Mouse (Mus musculus) midbrain, embryonic 15.5 days (tissue): ENCODE measurements at regions not wholly inside any gene's neighbourhood (a gene's known extent, or its start where the extent isn't known, plus 50 kb on each side); places are given as distances from the start of the nearest gene placed in this dataset.

Source experiments
- ATAC-seq: fragments of 200-750 bp; cut with Nextera tagmentation; replicated peaks from 2 replicates; pipeline ENCODE4 v1.8.0; 2017; ENCODE audit warnings: moderate TSS enrichment
- H3K27ac ChIP-seq: fragments of 300-500 bp; sonication (generic); 2 replicates; pipeline ENCODE4 v1.5.1; 2015; ENCODE audit warnings: mild to moderate bottlenecking, inconsistent platforms
- H3K27me3 ChIP-seq: fragments of 300-500 bp; sonication (generic); replicated peaks from 2 replicates; pipeline ENCODE4 v1.6.1; 2015; ENCODE audit warnings: inconsistent platforms
- H3K36me3 ChIP-seq: fragments of 300-500 bp; sonication (generic); replicated peaks from 2 replicates; pipeline ENCODE4 v1.6.1; 2015; ENCODE audit warnings: inconsistent platforms
- H3K4me1 ChIP-seq: fragments of 300-500 bp; sonication (generic); 2 replicates; pipeline ENCODE4 v1.6.1; 2015; ENCODE audit warnings: inconsistent platforms
- H3K4me2 ChIP-seq: fragments of 300-500 bp; sonication (generic); 2 replicates; pipeline ENCODE4 v1.6.1; 2015; ENCODE audit warnings: inconsistent platforms, mild to moderate bottlenecking, moderate library complexity
- H3K4me3 ChIP-seq: fragments of 300-500 bp; sonication (generic); 2 replicates; pipeline ENCODE4 v1.5.1; 2015; ENCODE audit warnings: mild to moderate bottlenecking, inconsistent platforms
- H3K9ac ChIP-seq: fragments of 300-500 bp; sonication (generic); 2 replicates; pipeline ENCODE4 v1.6.1; 2015; ENCODE audit warnings: mild to moderate bottlenecking, inconsistent platforms
- H3K9me3 ChIP-seq: fragments of 300-500 bp; sonication (generic); 2 replicates; pipeline ENCODE4 v1.6.1; 2016; ENCODE audit warnings: inconsistent platforms
- WGBS: fragments of 180-500 bp; shearing (Covaris S2); methylation state at CpG from one replicate; pipeline ENCODE4 v1.1.7; 2015; ENCODE audit warnings: mixed read lengths; 5-methylcytosine and 5-hydroxymethylcytosine counted together

DNA sequence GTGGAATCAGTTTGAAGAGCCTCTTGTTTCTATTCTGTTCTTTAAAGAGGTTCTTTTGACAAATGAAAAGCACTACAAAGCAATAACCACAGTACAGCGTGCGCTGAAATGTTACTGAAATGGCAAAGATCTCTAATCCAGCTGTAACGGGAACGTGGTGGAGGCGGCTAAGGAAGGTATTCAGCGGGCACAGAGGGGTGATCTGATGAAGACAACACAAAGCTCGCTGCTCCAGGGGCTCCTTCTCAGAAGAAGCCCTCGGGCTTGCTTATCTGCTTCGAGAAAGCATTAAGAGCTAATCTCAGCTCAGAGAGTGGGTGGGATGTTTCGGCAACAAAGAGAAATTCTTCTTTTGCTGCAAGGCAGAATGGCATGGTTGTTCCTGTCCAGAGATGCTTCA, 258.2 kb upstream of the Arrdc4 start:
- Histone ChIP-seq H3K27me3 (no peaks in the 10 kb centered on the region), H3K9ac (no peak overlapping the region), H3K4me1 (no peaks in the 10 kb centered on the region), H3K4me3 (no peak overlapping the region), H3K36me3 (no peaks in the 10 kb centered on the region), H3K9me3 (no peaks in the 10 kb centered on the region), H3K27ac (no peak overlapping the region), H3K4me2 (no peak overlapping the region)
- WGBS, result 37% methylated on average over 10 of the region's 10 CpGs
- no peak for ATAC-seq

DNA sequence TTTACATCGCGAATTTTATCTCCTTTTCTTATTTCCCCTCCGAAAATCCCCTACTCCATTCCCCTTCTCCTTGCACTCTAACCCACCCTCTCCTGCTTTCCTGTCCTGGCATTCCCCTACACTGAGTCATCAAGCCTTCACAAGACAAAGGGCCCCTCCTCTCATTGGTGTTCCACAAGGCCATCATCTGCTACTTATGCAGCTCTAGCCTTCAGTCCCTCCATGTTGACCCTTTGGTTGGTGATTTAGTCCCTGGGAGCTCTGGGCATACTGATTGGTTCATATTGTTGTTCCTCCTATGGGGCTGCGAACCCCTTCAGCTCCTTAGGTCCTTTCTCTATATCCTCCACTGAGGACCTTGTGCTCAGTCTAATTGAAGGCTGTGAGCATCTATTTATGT, 239.0 kb upstream of the Arrdc4 start:
- ATAC-seq, result no peak
- Histone ChIP-seq H3K4me1 (peaks cover 4% of the 10 kb centered on the region; the same call in 1 of the 2 replicates), H3K27me3 (no peaks in the 10 kb centered on the region), H3K4me3 (no peak overlapping the region), H3K4me2 (no peak overlapping the region), H3K36me3 (no peaks in the 10 kb centered on the region), H3K9me3 (no peaks in the 10 kb centered on the region), H3K9ac (no peak overlapping the region), H3K27ac (no peak overlapping the region)
- WGBS, result 94% methylated on average over 4 of the region's 4 CpGs

DNA sequence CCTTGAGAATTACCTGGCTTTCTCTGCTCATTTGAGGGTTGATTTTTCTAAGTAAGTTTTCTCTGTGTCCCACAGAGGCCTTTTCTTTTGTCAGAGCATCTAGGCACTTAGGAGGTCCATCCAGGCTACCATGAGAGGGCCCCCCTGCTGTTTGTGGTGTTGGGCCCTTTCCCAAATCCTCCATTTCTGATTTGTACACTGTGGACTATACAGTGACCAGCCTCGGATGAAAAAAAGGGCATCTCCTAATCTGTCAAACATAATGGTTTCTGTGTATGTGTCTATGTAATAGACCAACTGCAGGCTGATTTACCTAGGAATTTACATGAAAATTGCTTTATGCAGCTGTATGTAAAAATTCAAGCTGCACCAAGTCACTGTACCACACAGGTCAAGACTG, 234.9 kb upstream of the Arrdc4 start:
- H3K27me3 ChIP-seq, result no peaks in the 10 kb centered on the region
- no peak overlapping the region for H3K4me2 ChIP-seq
- ATAC-seq, result no peak
- no peaks in the 10 kb centered on the region for H3K9me3 ChIP-seq
- H3K27ac ChIP-seq, result no peak overlapping the region
- no peaks in the 10 kb centered on the region for H3K36me3 ChIP-seq
- peaks cover 4% of the 10 kb centered on the region; the same call in 1 of the 2 replicates for H3K4me1 ChIP-seq
- H3K4me3 ChIP-seq, result no peak overlapping the region
- no peak overlapping the region for H3K9ac ChIP-seq
- WGBS, result 27% methylated on average over 1 of the region's 1 CpGs

DNA sequence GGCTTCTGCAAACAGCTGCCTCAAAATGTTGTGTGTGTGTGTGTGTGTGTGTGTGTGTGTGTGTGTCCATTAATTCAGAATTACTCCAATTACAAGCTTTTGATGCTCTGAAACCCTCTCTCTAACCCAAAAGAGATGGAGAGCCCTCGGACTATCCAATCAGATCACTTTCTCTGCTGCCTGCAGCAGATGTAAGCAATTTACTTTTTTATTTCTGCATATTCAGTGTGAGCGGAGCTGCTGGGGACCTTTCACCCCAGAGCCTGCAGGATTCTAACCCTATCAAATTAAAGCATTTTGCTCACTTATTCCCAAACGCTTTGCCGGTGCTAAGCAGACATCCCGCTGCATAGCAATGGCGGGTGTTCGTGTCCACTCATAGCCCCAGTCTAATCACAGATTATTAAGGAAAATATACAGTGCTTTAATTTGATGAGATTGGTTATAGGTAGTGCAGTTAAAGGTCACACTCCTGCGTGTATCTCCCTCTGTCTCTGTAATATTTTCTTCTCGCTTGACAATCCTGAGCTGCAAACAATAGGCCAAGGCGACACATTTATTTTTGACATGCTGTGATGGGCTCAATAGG, 234.0 kb upstream of the Arrdc4 start:
- H3K27me3 ChIP-seq, result no peaks in the 10 kb centered on the region
- no peak for ATAC-seq
- no peak overlapping the region for H3K4me3 ChIP-seq
- no peaks in the 10 kb centered on the region for H3K9me3 ChIP-seq
- no peaks in the 10 kb centered on the region for H3K36me3 ChIP-seq
- H3K27ac ChIP-seq, result no peak overlapping the region
- WGBS, result 66% methylated on average over 10 of the region's 10 CpGs
- H3K9ac ChIP-seq, result no peak overlapping the region
- H3K4me1 ChIP-seq, result peaks cover 4% of the 10 kb centered on the region; the same call in 1 of the 2 replicates
- H3K4me2 ChIP-seq, result no peak overlapping the region

DNA sequence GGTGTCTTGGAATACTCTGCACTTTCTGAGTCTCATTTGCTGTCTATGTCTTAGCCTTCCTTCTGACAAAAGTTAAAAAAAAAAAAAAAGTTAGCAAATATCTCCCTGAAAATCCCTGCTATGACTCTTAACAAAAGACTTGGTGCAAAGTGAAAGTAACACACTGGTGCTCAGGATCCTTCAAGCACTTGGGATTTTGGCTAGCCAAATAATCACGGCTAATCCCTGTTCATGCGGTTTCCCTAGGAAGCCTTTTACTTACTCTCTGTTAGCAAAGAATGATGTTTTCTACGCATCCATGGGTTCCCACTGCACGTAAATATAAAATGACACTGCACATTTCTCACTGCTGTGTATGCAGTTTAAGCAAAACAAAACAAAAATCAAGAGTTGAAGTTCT, 229.5 kb upstream of the Arrdc4 start:
- H3K4me1 ChIP-seq, result no peaks in the 10 kb centered on the region
- 21% methylated on average over 4 of the region's 4 CpGs for WGBS
- H3K9me3 ChIP-seq, result no peaks in the 10 kb centered on the region
- no peak overlapping the region for H3K27ac ChIP-seq
- H3K4me2 ChIP-seq, result no peak overlapping the region
- ATAC-seq, result no peak
- no peaks in the 10 kb centered on the region for H3K36me3 ChIP-seq
- no peaks in the 10 kb centered on the region for H3K27me3 ChIP-seq
- H3K9ac ChIP-seq, result no peak overlapping the region
- no peak overlapping the region for H3K4me3 ChIP-seq

DNA sequence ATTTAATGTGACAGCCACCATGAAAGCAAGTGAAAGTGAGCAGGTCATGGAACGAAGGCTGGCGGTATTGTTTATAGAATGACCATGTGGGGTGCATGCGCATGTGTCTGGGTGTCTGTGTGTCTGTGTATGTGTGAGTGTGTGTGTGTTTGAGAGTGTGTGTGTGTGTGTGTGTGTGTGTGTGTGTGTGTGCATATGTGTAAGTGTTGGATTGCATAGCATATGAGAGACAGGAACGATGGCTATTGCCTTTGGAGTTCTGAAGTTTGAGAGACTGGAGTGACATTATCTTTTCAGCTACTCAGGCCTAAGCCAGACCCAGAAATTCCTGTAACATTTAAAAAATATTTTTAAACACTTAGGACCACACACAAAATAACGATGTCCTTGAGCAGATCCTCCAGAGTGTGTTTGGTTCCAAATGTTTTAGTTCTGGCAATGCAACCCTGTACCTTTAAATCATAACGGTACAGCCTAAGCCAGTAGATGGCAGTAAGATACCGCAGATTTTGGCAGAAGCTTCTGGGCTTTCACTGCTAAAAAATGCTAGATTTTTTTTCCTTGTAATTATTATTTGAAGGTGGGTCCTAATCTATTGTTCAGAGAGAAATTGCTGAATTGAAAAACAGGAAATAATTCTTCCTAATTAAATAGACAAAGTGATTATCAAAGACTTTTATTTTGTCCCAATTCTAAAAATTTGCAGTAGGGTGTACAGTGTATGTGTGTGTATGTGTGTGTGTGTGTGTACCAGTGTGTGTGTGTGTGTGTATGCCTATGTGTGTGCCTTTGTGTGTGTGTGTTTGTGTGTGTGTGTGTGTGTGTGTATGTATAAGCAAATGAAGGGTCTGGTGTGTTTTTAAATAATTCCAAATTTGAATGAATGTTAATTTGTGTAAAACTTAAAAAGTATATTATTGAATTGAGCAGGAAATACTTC, 228.0 kb upstream of the Arrdc4 start:
- Histone ChIP-seq H3K27me3 (no peaks in the 10 kb centered on the region), H3K9ac (no peak overlapping the region), H3K4me3 (no peak overlapping the region), H3K36me3 (no peaks in the 10 kb centered on the region), H3K4me2 (no peak overlapping the region), H3K27ac (no peak overlapping the region), H3K9me3 (no peaks in the 10 kb centered on the region), H3K4me1 (no peaks in the 10 kb centered on the region)
- WGBS, result 50% methylated on average over 7 of the region's 7 CpGs
- ATAC-seq, result peak; percentile 83

DNA sequence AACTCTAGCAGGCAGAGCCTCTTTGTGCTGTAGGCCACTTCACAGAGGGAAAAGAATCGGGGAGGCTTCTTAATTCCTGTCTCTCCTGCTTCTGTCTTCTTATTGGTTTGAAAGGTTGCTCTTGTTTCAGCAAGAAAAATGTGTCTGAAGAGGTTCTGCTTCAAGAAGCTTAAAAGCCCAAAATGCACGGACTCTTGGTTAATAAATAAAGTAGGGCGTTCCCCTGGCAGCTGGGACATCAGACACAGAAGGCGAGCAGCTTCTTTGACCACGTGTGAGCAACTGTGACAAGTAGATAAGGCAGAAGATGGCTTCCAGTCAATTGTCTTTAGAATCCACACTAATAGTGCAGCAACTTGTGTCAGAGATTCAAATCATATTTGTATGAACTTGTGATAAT, 226.9 kb upstream of the Arrdc4 start:
- Histone ChIP-seq H3K9me3 (no peaks in the 10 kb centered on the region), H3K4me3 (no peak overlapping the region), H3K4me1 (no peaks in the 10 kb centered on the region), H3K27me3 (no peaks in the 10 kb centered on the region), H3K4me2 (no peak overlapping the region), H3K27ac (no peak overlapping the region), H3K36me3 (no peaks in the 10 kb centered on the region), H3K9ac (no peak overlapping the region)
- ATAC-seq, result no peak
- WGBS, result 31% methylated on average over 5 of the region's 5 CpGs

DNA sequence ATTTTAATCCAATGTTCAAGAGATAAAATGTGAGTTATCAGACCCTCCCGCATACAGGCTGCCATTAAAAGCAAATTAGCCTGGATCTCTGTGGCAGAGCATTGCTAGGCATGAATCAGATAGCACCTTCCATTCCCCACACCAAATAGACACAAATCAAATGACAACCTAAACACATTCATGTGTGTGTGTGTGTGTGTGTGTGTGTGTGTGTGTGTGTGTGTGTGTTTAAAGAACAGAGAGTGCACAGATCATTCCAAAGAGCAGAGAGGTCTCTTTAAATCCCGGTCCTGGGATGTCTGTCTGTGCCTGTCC, 226.5 kb upstream of the Arrdc4 start:
- Histone ChIP-seq H3K9me3 (no peaks in the 10 kb centered on the region), H3K27me3 (no peaks in the 10 kb centered on the region), H3K27ac (no peak overlapping the region), H3K4me3 (no peak overlapping the region), H3K9ac (no peak overlapping the region), H3K36me3 (no peaks in the 10 kb centered on the region), H3K4me1 (no peaks in the 10 kb centered on the region), H3K4me2 (no peak overlapping the region)
- 59% methylated on average over 2 of the region's 2 CpGs for WGBS
- no peak for ATAC-seq

DNA sequence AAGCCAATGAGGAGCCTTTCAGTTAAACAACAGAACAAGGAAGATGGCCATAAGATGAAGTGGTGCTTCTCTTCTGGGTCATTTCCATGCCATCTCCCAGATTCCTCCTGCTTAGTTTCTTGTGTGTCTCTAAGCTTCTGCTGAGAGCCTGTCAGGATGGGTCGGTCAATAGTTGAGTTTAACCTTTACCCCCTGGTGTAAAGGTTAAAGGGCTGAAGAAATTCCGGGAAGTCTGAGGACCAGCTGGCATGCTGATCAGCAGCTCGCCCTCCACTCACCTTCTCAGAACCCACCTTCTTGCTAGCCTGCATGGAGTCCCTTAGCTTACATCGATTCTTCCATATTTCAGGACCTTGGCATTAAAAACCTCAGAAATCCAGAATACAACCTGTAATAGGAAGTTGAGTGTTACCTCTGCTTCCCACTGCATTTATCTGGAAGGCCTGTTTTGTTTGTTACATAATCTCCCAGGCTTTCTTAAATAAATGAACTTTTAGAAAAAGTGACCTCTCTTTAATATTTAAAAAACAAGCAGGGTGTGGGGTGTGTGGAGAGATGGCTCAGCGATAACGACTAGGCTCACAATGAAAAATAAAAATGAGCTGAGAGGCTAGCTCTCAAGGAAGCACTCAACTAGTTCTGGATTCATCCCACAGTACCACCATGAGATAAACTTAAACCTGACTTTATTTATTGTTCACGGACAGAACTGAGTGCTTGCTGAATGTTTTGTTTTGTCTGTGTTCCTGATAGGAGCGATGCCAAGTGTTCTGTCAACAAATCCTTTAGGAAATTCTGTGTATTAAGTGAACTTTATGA, 225.9 kb upstream of the Arrdc4 start:
- WGBS, result 75% methylated on average over 8 of the region's 8 CpGs
- no peak overlapping the region for H3K9ac ChIP-seq
- no peak for ATAC-seq
- H3K4me3 ChIP-seq, result no peak overlapping the region
- no peaks in the 10 kb centered on the region for H3K27me3 ChIP-seq
- H3K9me3 ChIP-seq, result no peaks in the 10 kb centered on the region
- H3K36me3 ChIP-seq, result no peaks in the 10 kb centered on the region
- no peak overlapping the region for H3K27ac ChIP-seq
- H3K4me2 ChIP-seq, result no peak overlapping the region
- H3K4me1 ChIP-seq, result no peaks in the 10 kb centered on the region

DNA sequence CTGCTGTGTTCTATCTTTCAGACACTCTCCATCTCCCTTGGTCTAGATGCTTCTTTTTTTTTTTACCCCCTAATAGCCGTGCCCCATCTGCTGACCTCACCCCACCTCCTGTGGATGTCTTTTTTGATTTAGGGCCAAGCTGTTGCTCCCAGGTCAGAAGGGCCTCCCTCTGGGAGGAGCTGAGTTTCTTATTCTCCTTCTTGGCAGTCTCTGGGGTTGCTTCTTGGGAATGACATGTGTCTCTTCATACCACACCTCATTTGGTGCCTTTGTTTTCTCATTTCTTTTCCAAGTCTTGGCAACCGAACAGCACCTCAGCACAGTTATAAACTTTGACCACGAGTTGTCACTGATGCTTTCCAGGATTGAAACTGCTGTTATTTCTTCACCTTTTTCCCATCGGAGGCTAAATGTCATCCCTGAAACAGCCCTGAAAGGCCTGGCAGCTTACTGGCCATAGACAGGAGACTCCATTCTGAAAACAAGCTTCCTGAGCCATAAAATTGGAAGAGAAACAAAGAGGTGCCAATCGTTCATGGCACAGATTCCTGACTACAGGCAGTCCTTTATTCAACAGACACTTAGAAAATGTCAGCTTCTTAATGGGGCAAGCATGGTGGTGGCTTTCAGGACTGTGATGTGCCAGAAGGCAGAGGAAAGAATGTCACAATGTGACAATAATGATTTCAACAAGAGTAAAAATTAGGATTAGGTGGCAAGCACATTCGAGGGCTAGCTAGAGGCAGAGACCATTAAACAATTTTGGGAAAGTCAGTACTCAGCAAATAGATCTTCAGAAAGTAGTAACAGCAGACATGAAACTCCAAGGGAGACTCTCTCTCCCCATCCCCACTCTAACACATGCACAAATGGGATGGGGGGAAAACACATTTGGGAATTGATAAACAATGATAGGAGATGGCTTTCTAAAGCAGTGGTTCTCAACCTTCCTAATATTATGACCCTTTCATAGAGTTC, 197.1 kb upstream of the Arrdc4 start:
- ATAC-seq, result no peak
- no peaks in the 10 kb centered on the region for H3K9me3 ChIP-seq
- no peak overlapping the region for H3K4me2 ChIP-seq
- no peaks in the 10 kb centered on the region for H3K36me3 ChIP-seq
- H3K4me3 ChIP-seq, result no peak overlapping the region
- H3K9ac ChIP-seq, result no peak overlapping the region
- no peak overlapping the region for H3K27ac ChIP-seq
- no peaks in the 10 kb centered on the region for H3K27me3 ChIP-seq
- WGBS, result 42% methylated on average over 6 of the region's 6 CpGs
- no peaks in the 10 kb centered on the region for H3K4me1 ChIP-seq

DNA sequence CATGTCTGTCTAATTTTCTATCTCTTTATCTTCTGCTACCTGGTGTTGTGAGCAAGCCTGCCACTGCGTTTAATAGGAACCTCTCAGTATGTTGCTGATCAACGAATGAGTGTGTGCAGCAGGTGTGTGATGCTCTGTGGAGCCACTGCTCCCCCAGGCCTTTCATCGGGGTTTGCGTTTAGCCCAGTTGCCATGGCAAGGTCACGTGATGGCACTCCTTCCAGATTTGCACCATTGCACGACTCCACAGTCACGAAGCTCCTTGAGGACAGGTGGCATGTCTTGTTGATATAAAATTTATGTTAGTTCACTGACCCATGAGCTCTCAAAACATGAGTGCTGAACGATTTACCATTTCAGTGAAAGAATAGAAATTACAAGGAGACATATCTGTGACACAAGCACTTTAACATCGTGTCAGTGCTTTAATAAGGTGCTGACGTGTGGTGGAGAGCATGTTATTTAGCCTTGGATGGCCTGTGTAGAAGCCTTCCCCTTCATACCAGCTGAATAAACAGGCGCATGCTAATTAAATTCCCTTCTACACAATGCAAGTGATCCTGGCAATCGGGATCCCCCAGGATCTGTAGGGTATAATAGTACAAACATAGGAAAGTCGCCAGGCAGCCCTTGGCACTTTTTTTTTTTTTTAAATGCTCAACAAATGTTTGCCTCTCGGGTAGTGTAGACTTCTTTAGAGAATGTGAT, 181.7 kb upstream of the Arrdc4 start:
- H3K27ac ChIP-seq, result no peak overlapping the region
- H3K9me3 ChIP-seq, result no peaks in the 10 kb centered on the region
- H3K9ac ChIP-seq, result no peak overlapping the region
- H3K36me3 ChIP-seq, result no peaks in the 10 kb centered on the region
- no peak overlapping the region for H3K4me3 ChIP-seq
- ATAC-seq, result no peak
- H3K4me1 ChIP-seq, result no peaks in the 10 kb centered on the region
- WGBS, result 64% methylated on average over 14 of the region's 14 CpGs
- no peaks in the 10 kb centered on the region for H3K27me3 ChIP-seq
- no peak overlapping the region for H3K4me2 ChIP-seq
